Mouse (Mus musculus) intestine, embryonic 16.5 days (tissue): ENCODE measurements around the gene Gm17482. TPM values are rescaled to one million over a fixed set of nuclear protein-coding genes. Genes with fewer than 3 reads are reported as not detected.

Source experiments
- ATAC-seq: fragments of 200-750 bp; cut with Nextera tagmentation; 2 replicates; pipeline ENCODE4 v1.8.0; 2017; ENCODE audit warnings: moderate TSS enrichment, moderate library complexity
- H3K27ac ChIP-seq: fragments of 300-500 bp; sonication (generic); 2 replicates; pipeline ENCODE4 v1.5.1; 2014; ENCODE audit warnings: mild to moderate bottlenecking, low read length
- H3K27me3 ChIP-seq: fragments of 300-500 bp; sonication (generic); replicated peaks from 2 replicates; pipeline ENCODE4 v1.6.1; 2014; ENCODE audit warnings: low read length, control low read depth, mixed read lengths; ENCODE audit not compliant: control insufficient read depth, insufficient read depth
- H3K36me3 ChIP-seq: fragments of 300-500 bp; sonication (generic); 2 replicates; pipeline ENCODE4 v1.6.1; 2014; ENCODE audit warnings: low read length, control low read depth; ENCODE audit not compliant: control insufficient read depth, insufficient read depth
- H3K4me1 ChIP-seq: fragments of 300-500 bp; sonication (generic); 2 replicates; pipeline ENCODE4 v1.6.1; 2014; ENCODE audit warnings: low read length, control low read depth, mixed read lengths; ENCODE audit not compliant: control insufficient read depth, insufficient read depth
- H3K4me2 ChIP-seq: fragments of 300-500 bp; sonication (generic); 2 replicates; pipeline ENCODE4 v1.6.1; 2014; ENCODE audit warnings: low read depth, low read length, control low read depth
- H3K4me3 ChIP-seq: fragments of 300-500 bp; sonication (generic); 2 replicates; pipeline ENCODE4 v1.5.1; 2014; ENCODE audit warnings: mild to moderate bottlenecking, low read length
- H3K9ac ChIP-seq: fragments of 300-500 bp; sonication (generic); 2 replicates; pipeline ENCODE4 v1.6.1; 2014; ENCODE audit warnings: low read depth, low read length
- H3K9me3 ChIP-seq: fragments of 300-500 bp; sonication (generic); 2 replicates; pipeline ENCODE4 v1.6.1; 2016; ENCODE audit warnings: low read length, control low read depth; ENCODE audit not compliant: control insufficient read depth
- WGBS: fragments of 180-500 bp; shearing (Covaris S2); extraction: QIAGEN DNeasy Blood & Tissue Kit; methylation state at CpG from one replicate; pipeline ENCODE4 v1.1.7; 2014; 5-methylcytosine and 5-hydroxymethylcytosine counted together
- polyA plus RNA-seq: library from polyadenylated mRNA; unstranded; fragments of >200 nt; fragmentation: Nextera tagmentation; extraction: Ambion mirVana; gene quantifications from 2 replicates; pipeline ENCODE4 v1.2.1, GENCODE M21; 2015

Gene Gm17482
- polyA plus RNA-seq, 1 experiment from 2014 or later = not detected

- Histone ChIP-seq H3K9ac (no peak overlapping the region), H3K9me3 (no peaks in the 10 kb centered on the region), H3K36me3 (no peaks in the 10 kb centered on the region), H3K4me3 (no peak overlapping the region), H3K27me3 (no peaks in the 10 kb centered on the region), H3K4me2 (no peak overlapping the region), H3K4me1 (peaks cover 8% of the 10 kb centered on the region), H3K27ac (no peak overlapping the region)
- 90% methylated on average over 10 of the region's 10 CpGs for WGBS
- ATAC-seq = no peak
Observed at GRCm38 (mm10) chr6:115275116-115275815, 48.1 kb downstream of the Gm17482 start.

- H3K4me3 ChIP-seq = no peak overlapping the region
- H3K27ac ChIP-seq = no peak overlapping the region
- H3K9me3 ChIP-seq = no peaks in the 10 kb centered on the region
- H3K27me3 ChIP-seq = no peaks in the 10 kb centered on the region
- WGBS = 79% methylated on average over 8 of the region's 8 CpGs
- no peaks in the 10 kb centered on the region for H3K36me3 ChIP-seq
- no peak for ATAC-seq
- H3K9ac ChIP-seq = no peak overlapping the region
- no peaks in the 10 kb centered on the region for H3K4me1 ChIP-seq
- no peak overlapping the region for H3K4me2 ChIP-seq
Observed at GRCm38 (mm10) chr6:115278086-115278485, 50.9 kb downstream of the Gm17482 start.

GRCm38 (mm10) chr6:115279639-115280038, 52.5 kb downstream of the Gm17482 start:
- no peaks in the 10 kb centered on the region for H3K4me1 ChIP-seq
- no peaks in the 10 kb centered on the region for H3K27me3 ChIP-seq
- H3K4me2 ChIP-seq = no peak overlapping the region
- H3K27ac ChIP-seq = no peak overlapping the region
- 63% methylated on average over 2 of the region's 2 CpGs for WGBS
- H3K9ac ChIP-seq = no peak overlapping the region
- H3K9me3 ChIP-seq = no peaks in the 10 kb centered on the region
- no peak for ATAC-seq
- no peaks in the 10 kb centered on the region for H3K36me3 ChIP-seq
- no peak overlapping the region for H3K4me3 ChIP-seq

GRCm38 (mm10) chr6:115284153-115284552, 57.0 kb downstream of the Gm17482 start:
- no peak for ATAC-seq
- Histone ChIP-seq H3K9me3 (no peaks in the 10 kb centered on the region), H3K27me3 (no peaks in the 10 kb centered on the region), H3K27ac (no peak overlapping the region), H3K36me3 (no peaks in the 10 kb centered on the region), H3K9ac (no peak overlapping the region), H3K4me3 (no peak overlapping the region), H3K4me2 (no peak overlapping the region), H3K4me1 (no peaks in the 10 kb centered on the region)
- 90% methylated on average over 2 of the region's 2 CpGs for WGBS

- H3K4me2 ChIP-seq = no peak overlapping the region
- no peaks in the 10 kb centered on the region for H3K4me1 ChIP-seq
- H3K27me3 ChIP-seq = no peaks in the 10 kb centered on the region
- H3K4me3 ChIP-seq = no peak overlapping the region
- H3K27ac ChIP-seq = no peak overlapping the region
- no peaks in the 10 kb centered on the region for H3K9me3 ChIP-seq
- WGBS = 80% methylated on average over 6 of the region's 6 CpGs
- H3K9ac ChIP-seq = no peak overlapping the region
- no peaks in the 10 kb centered on the region for H3K36me3 ChIP-seq
- no peak for ATAC-seq
Observed at GRCm38 (mm10) chr6:115286441-115286840, 59.3 kb downstream of the Gm17482 start.

- no peaks in the 10 kb centered on the region for H3K36me3 ChIP-seq
- H3K9me3 ChIP-seq = no peaks in the 10 kb centered on the region
- no peaks in the 10 kb centered on the region for H3K27me3 ChIP-seq
- H3K4me3 ChIP-seq = no peak overlapping the region
- no peak overlapping the region for H3K4me2 ChIP-seq
- ATAC-seq = no peak
- no peaks in the 10 kb centered on the region for H3K4me1 ChIP-seq
- no peak overlapping the region for H3K27ac ChIP-seq
- H3K9ac ChIP-seq = no peak overlapping the region
- 86% methylated on average over 3 of the region's 3 CpGs for WGBS
Observed at GRCm38 (mm10) chr6:115288223-115288622, 61.1 kb downstream of the Gm17482 start.

GRCm38 (mm10) chr6:115290561-115290960, 63.4 kb downstream of the Gm17482 start:
- Histone ChIP-seq H3K9me3 (no peaks in the 10 kb centered on the region), H3K4me2 (no peak overlapping the region), H3K4me3 (no peak overlapping the region), H3K9ac (no peak overlapping the region), H3K4me1 (no peaks in the 10 kb centered on the region), H3K36me3 (no peaks in the 10 kb centered on the region), H3K27me3 (no peaks in the 10 kb centered on the region), H3K27ac (no peak overlapping the region)
- ATAC-seq = no peak
- WGBS = 63% methylated on average over 5 of the region's 5 CpGs

GRCm38 (mm10) chr6:115291068-115291467, 63.9 kb downstream of the Gm17482 start:
- Histone ChIP-seq H3K9me3 (no peaks in the 10 kb centered on the region), H3K4me1 (no peaks in the 10 kb centered on the region), H3K9ac (no peak overlapping the region), H3K36me3 (no peaks in the 10 kb centered on the region), H3K27ac (no peak overlapping the region), H3K4me3 (no peak overlapping the region), H3K4me2 (no peak overlapping the region), H3K27me3 (no peaks in the 10 kb centered on the region)
- no peak for ATAC-seq
- 76% methylated on average over 2 of the region's 2 CpGs for WGBS

GRCm38 (mm10) chr6:115291823-115292222, 64.7 kb downstream of the Gm17482 start:
- Histone ChIP-seq H3K9ac (no peak overlapping the region), H3K9me3 (no peaks in the 10 kb centered on the region), H3K4me2 (no peak overlapping the region), H3K4me1 (no peaks in the 10 kb centered on the region), H3K27me3 (no peaks in the 10 kb centered on the region), H3K4me3 (no peak overlapping the region), H3K36me3 (no peaks in the 10 kb centered on the region), H3K27ac (no peak overlapping the region)
- 88% methylated on average over 6 of the region's 6 CpGs for WGBS
- ATAC-seq = no peak

- ATAC-seq = no peak
- no peak overlapping the region for H3K9ac ChIP-seq
- 57% methylated on average over 6 of the region's 6 CpGs for whole genome bisulfite sequencing
Observed at GRCm38 (mm10) chr6:115292621-115293020, 65.5 kb downstream of the Gm17482 start.

More at GRCm38 (mm10) chr6:115292621-115293020, 65.5 kb downstream of the Gm17482 start:
- Histone ChIP-seq H3K4me3 (no peak overlapping the region), H3K27me3 (no peaks in the 10 kb centered on the region), H3K4me1 (no peaks in the 10 kb centered on the region), H3K9me3 (no peaks in the 10 kb centered on the region), H3K36me3 (no peaks in the 10 kb centered on the region), H3K27ac (no peak overlapping the region), H3K4me2 (no peak overlapping the region)
